Mouse (Mus musculus) gastrocnemius, postnatal 25 days (tissue): ENCODE data around the gene Ccdc106. TPM values are rescaled to one million over a fixed set of nuclear protein-coding genes. Genes with fewer than 3 reads are reported as not detected.
"Not testable (repeated sequence)": the region's sequence is repeated elsewhere in the genome, so short reads cannot be mapped to it uniquely, and the experiment has no call there.

Experiments used
- DNase-seq: peaks from one replicate; pipeline ENCODE4 v3.0.0; 2022
- long read RNA-seq, 2 experiments: library from polyadenylated mRNA; stranded (forward); transcript quantifications; one replicate each; pipeline ENCODE4 v2.0.0; 2021
- total RNA-seq, 2 experiments: library from RNA; stranded (reverse); gene quantifications; 1 replicate in 1 of 2; 2 replicates in 1 of 2; pipeline ENCODE4 v1.2.3; 2021

Ccdc106 gene
- total RNA-seq, result not detected
- long read RNA-seq, experiment 1, partial matches to known transcripts, result 1 of 2 reads
- long read RNA-seq, experiment 1, other reads (novel, unspliced or antisense), result 1 of 2 reads
- long read RNA-seq, experiment 2, result 0 reads

GRCm38 (mm10) chr7:5020000-5020681 lies at the start of gene Ccdc106, which contains the start of gene Zfp865:
Ccdc106 (plus strand) TSS chr7:5020553.
Zfp865 (plus strand) TSS chr7:5020376.
- DNase-seq, result peak; percentile 99

DNA sequence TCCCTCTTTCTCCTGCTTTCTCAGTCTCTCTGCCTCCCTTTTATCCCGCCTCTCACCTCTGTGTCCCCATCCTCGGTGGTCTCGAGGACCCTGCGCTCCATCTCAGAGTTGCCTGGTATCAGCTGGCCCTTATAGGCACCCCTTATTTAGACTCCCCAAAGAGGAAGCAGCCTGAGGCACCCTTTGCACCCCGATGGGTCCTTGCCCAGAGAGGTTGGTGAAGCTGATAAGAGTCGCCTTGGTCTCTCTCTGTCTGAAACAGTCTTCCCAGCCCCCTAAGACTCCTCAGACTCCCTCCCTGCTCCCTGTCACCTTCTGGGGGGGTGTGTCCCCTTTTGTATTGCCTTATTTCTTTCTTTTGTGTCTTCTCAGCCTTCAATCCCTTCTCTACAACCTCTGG lies 49.3 kb upstream of the Ccdc106 start, which contains the start of gene Sbk3:
TSS of gene Sbk3 (minus strand) at position 101 of the 400 bp plus-strand sequence.
- no peak for DNase-seq

- no peak for DNase-seq
These were observed 48.6 kb upstream of the Ccdc106 start for GRCm38 (mm10) chr7:4971710-4972109.

GRCm38 (mm10) chr7:4972321-4973047 lies 47.9 kb upstream of the Ccdc106 start:
- peak; percentile 83 for DNase-seq

DNA sequence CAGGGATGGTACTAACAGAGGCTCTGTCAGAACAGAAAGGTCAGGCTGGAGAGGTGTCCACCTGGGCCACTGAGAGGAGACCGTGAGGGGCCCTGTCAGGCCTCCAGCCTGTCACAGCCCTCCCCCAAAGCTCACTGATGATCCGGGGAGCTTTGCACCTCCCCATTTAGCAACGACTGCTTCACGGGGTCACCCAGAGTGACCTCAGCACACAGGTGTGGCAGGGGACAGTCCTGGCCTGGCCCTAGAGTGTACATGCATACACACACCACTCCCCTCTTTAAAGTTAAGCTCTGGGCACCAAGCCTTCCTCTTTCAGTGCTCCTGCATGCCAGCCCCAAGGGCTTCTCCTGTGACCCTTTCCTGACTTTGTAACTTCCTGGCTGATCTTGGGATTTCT lies 44.9 kb upstream of the Ccdc106 start:
- no peak for DNase-seq

DNA sequence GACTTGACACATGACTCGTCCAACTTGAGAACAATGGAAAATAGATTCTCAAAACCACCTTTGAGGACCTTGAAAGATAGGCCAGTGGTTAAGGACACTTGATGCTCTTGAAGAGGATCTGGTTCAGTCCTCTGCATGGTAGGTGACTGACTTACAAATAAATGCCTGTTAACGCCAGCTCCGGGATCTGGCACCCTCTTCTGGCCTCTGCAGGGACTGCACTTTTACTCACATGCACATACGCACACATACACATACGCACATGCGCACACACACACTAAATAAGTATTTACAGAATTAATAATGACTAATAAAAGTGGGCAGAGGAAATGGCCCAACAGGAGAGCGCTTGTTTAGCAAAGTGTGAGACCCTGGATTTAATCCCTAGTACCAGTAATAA lies 43.5 kb upstream of the Ccdc106 start:
- no peak for DNase-seq

GRCm38 (mm10) chr7:4988250-4988649 lies 32.1 kb upstream of the Ccdc106 start:
- DNase-seq, result no peak

GRCm38 (mm10) chr7:4993347-4993998 lies 26.9 kb upstream of the Ccdc106 start:
- DNase-seq, result no peak

GRCm38 (mm10) chr7:4993999-4994788 lies 26.2 kb upstream of the Ccdc106 start:
- DNase-seq, result no peak

DNA sequence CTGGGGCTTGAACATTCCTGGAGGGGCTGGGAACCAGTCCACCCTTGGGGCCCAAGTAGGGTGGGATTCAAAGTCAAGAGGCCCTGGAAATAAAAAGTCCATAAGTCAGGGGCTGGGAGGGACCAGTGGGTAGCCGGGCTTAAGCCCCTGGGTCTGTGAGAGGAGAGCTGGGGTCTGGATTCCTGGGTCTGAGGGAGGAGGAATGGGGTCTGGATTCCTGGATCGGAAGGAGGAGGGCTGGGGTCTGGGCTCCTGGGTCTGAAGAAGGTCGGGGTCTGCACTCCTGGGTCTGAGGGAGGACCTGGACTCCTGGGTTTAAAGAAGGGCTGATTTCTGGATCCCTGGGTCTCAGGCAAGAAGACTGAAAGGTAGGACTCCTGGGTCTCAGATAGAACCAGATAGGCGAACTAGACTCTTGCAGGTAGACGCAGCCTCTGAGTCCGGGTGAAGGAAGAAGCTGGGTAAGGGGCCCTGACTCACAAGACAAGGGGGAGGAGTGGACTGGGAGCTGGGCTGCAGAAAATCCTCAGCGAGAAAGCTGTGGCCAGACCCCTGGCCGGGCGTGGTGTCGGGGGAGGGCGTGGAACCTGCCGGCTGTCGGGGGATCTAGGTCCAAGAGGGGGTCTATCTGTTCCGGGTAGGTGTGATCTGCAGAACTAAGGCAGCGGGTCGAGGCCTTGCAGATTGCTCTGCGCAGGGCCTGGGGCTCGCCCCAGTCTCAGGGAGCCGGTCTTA lies 24.9 kb upstream of the Ccdc106 start:
- DNase-seq, result no peak

DNA sequence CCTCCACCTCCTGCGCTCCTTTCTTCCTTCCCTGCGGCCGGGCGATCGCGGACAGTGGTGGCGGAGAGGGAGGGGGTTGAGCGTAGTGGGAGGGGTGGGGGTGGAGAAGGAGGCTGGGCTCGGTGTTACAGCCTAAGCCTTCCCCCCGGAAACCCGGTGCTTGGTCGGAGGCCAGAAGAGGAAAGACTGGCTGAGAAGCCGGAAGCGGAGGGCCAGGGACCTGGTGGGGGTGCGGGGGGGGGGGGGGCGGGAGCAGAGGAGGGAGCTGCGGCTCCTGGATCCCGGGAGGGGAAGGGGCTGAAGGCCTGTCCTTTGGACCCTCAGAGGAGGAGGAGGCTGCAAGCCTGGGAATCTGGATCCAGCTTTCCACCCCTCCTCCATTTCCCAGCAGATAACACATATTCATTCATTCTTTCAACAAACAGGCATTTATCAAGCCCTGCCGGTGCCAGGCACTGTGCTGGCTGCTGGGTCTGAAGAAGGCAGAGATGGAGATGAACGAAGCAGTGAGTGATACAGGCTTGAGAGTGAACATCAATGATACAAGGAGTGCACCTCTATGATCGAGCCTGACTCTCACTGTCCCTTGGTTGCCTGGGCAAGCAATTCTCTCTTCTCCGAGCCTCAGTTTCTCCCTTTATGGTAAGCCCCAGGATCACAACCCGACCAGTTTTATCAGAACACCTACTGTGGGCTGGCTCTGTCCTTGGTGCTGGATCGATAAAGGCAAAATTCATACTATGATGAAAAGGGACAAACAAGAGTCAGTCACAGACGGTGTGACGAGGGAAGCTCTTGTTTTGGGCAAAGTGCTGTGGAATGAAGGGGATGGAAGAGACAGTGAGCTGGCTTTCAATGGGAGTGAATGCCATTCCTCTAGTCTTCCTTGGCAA lies 24.1 kb upstream of the Ccdc106 start, which contains the start of gene Zfp579:
TSS of gene Zfp579 (minus strand) at position 156 of the 893 bp plus-strand sequence.
- peak; percentile 92 for DNase-seq

DNA sequence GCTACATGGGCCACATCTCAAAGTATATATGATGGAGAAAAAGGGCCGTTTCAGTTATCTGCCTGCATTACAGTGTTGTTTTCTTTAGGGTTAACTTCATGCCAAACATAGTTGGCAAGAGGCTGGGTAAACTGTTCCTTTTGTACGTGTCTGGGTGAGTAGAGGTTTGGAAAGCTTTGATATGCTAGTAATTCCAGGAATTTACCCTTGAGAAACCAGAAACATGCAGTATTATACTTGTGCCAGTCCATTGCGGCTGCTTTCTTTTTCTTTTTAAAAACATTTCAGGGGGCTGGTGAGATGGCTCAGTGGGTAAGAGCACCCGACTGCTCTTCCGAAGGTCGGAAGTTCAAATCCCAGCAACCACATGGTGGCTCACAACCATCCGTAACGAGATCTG lies 23.4 kb upstream of the Ccdc106 start:
- DNase-seq, result no peak

DNA sequence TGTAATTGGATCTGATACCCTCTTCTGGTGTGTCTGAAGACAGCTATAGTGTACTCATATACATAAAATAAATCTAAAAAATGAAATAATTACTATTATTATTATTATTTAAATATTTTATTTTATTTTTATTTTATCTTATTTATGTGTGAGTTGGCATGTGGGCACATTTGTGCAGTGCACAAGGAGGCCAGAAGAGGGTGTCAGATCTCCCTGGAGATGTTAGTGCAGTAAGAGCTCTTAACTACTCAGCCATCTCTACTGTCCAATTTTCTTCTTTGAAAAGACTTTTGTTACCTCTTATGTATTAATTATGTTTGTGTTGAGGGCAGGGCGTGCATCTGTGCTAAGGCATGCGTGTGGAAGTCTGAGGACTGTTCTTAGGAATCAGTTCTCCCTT lies 20.5 kb upstream of the Ccdc106 start:
- DNase-seq, result no peak

GRCm38 (mm10) chr7:5002876-5003275 lies 17.5 kb upstream of the Ccdc106 start:
- DNase-seq, result not testable (repeated sequence)

GRCm38 (mm10) chr7:5008229-5008628 lies 12.1 kb upstream of the Ccdc106 start:
- no peak for DNase-seq

DNA sequence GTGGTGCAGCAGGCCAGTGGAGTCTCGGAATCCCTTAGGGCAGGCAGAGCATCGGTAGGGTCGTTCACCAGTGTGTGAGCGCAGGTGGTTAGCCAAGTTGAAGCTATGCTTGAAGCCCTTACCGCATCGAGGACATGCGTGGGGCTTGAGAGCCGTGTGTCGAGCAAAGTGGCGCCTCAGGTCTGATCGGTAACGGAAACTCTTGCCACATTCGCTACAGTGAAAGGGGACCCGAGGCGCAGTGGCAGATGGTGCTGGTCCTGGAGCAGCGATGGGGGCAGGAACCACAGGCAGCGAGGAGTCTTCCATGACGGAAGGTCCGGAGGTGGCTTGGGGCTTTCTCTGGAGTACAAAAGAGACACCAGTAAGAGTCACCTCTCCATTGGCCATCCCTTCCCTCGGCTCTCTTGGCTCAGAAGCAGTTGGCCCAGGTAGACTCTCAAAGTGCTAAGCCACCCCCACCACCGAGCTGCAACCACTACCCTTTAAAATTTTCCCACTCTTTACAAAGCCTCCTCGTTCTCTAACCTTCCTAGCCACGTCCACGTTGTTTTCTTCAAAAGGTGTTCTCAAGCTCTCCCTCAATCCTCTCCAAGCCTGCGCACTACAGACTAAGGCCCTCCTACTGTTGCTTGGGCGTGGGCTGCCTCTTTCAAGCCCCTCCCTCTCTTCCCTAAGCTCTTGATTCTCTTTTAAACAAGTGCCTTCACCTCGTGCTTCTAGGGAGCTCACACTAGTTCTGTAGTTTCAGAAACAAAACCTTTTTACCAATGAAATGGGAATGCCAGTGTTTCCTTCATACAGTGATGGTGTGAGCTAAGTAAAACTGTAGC lies 7.5 kb upstream of the Ccdc106 start:
- no peak for DNase-seq

GRCm38 (mm10) chr7:5014251-5015117 lies 5.9 kb upstream of the Ccdc106 start, which contains the start of the genes Zfp524 and Fiz1:
Zfp524 (plus strand) TSS chr7:5014415.
Fiz1 (minus strand) TSS chr7:5014697.
- DNase-seq, result peak; percentile 96
